Mouse (Mus musculus) forebrain, embryonic 10.5 days (tissue): Measurements from ENCODE around the gene Gli1. TPM values are rescaled to one million over a fixed set of nuclear protein-coding genes. Genes with fewer than 3 reads are reported as not detected.

ENCODE experiments used
- DNase-seq: peaks from one replicate; pipeline ENCODE4 v3.0.0-alpha.2; 2017; ENCODE audit warnings: low spot score; ENCODE audit errors: extremely low spot score
- H3K27ac ChIP-seq: fragments of 300-500 bp; sonication (generic); 2 replicates; pipeline ENCODE4 v1.5.1; 2016; ENCODE audit warnings: mild to moderate bottlenecking
- H3K27me3 ChIP-seq: fragments of 300-500 bp; sonication (generic); 2 replicates; pipeline ENCODE4 v1.6.1; 2016; ENCODE audit warnings: mild to moderate bottlenecking; ENCODE audit not compliant: poor library complexity, severe bottlenecking
- H3K36me3 ChIP-seq: fragments of 300-500 bp; sonication (generic); replicated peaks from 2 replicates; pipeline ENCODE4 v1.6.1; 2016; ENCODE audit warnings: mild to moderate bottlenecking, moderate library complexity
- H3K4me1 ChIP-seq: fragments of 300-500 bp; sonication (generic); 2 replicates; pipeline ENCODE4 v1.6.1; 2016
- H3K4me3 ChIP-seq: fragments of 300-500 bp; sonication (generic); 2 replicates; pipeline ENCODE4 v1.5.1; 2016; ENCODE audit warnings: mild to moderate bottlenecking, moderate library complexity
- H3K9me3 ChIP-seq: fragments of 300-500 bp; sonication (generic); 2 replicates; pipeline ENCODE4 v1.6.1; 2016; ENCODE audit warnings: mild to moderate bottlenecking, moderate library complexity
- WGBS: fragments of 180-500 bp; shearing (Covaris S2); methylation state at CpG from one replicate; pipeline ENCODE4 v1.1.7; 2016; 5-methylcytosine and 5-hydroxymethylcytosine counted together
- polyA plus RNA-seq: library from polyadenylated mRNA; unstranded; fragments of >200 nt; fragmentation: Nextera tagmentation; extraction: Ambion mirVana; gene quantifications from 2 replicates; pipeline ENCODE4 v1.2.1, GENCODE M21; 2016

The Gli1 gene
- polyA plus RNA-seq, 1 experiment from 2014 or later: 7.0 TPM

DNA sequence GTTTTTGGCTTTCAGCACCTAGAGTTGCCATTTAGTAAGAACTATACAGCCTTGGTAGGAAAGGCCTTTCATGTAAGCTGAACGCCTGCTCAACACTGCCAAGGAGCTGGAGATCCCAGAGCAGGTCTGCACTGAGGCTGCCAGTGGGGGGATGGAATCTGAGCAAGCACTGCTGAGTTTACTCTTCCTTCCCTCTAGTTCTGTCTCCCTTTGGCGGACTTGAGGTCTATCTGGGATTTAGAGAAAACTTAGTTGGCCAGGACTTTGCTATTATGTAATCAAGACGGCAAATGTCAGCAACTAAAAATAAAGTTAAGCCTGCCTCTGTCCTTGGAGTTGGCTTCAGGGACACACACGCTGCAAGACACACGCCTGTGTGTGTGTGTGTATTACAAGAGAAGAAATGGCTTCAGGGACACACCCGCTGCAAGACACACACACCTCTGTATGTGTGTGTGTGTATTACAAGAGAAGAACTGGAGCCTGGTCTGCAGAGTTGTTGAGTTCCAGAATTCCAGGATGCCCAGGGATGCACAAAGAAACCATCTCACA is 48.7 kb downstream of the Gli1 start:
- Histone ChIP-seq H3K9me3 (no peaks in the 10 kb centered on the region), H3K4me1 (peaks cover 37% of the 10 kb centered on the region), H3K27ac (no peak overlapping the region), H3K36me3 (peaks cover 61% of the 10 kb centered on the region), H3K4me3 (no peak overlapping the region), H3K27me3 (no peaks in the 10 kb centered on the region)
- DNase-seq: no peak
- WGBS: 85% methylated on average over 6 of the region's 6 CpGs

DNA sequence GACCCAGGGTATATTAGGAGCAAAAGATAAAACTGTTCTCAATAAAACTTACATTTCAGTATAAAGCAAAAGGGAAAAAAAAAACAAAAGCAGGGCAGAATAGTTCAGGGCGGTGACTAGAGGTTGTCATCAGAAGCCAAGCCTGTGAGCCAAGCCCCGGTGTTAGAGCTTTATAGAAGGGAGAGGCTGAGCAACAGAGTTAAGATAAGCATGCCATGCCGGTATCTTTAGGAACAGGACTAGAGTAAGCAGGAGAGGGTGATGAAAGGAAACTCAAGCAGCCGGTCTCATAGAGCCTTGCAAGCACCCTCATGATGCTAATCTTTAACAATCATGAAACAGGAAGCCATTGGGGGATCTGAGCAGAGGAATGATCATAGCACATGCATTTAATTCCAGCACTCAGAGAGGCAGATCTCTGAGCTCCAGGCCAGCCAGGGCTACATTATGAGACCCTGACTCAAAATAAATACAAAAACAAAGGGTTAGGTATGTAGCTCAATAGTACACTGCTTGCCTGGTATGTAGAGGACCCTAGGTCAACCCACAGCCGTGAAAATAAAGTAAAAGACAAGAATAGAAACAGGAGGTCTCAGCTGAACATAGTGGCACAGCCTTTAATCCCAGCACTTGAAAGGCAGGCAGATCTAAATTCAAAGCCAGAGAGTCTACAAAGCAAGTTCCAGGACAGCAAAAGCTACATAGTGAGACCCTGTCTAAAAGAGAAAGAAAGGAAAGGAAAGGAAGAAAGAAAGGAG is 49.7 kb downstream of the Gli1 start:
- no peaks in the 10 kb centered on the region for H3K27me3 ChIP-seq
- peaks cover 58% of the 10 kb centered on the region for H3K36me3 ChIP-seq
- WGBS: 66% methylated on average over 5 of the region's 5 CpGs
- peak overlapping the region; percentile 79 for H3K4me3 ChIP-seq
- H3K9me3 ChIP-seq: no peaks in the 10 kb centered on the region
- H3K4me1 ChIP-seq: peaks cover 47% of the 10 kb centered on the region
- no peak for DNase-seq
- peak overlapping the region; percentile 97 for H3K27ac ChIP-seq

DNA sequence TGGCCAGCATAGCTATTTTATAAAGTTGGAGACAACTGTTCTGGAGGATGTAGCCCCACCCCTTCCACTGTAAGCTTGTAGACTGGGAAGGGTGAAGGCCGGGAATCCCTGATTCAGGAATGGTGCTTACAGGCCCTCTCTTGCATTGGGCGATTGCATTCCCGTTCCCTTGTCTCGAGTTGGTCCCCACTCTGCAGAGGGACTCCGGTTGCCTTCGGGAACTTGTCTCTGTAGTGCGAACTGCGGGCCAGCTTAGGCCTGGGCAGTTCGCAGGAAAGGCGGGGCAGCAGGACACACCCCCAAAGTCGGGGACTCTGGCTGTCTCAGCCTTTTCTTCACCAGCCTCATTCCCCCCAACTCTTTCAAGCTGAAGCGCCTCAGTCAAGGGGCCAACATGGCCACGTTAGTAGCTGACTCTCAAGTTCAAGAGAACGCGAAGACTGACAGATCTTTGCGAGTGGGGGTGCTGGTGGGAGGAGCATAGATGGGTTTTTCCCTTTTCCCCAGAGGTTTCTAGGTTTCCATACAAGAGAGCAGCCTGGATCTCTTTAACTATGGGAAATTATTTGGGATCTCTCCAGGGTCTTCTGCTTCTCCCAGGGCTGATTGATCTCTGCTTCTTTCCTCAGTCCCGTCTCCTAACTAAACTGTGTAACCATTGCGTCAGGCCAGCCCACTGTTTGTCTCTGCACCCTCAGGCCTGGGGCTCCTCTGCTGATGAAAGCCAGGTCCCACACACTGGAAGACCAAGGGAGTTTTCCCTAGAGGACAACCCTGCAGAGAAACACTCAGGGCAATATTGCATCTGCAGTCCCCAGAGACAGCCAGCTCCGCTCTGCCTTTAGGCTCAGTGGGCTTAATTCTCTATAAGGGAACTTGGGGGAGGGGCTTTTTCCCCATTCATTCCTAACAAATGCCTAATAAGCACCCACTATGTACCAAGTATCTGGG is 50.6 kb downstream of the Gli1 start:
- no peaks in the 10 kb centered on the region for H3K9me3 ChIP-seq
- peak overlapping the region; percentile 79 for H3K4me3 ChIP-seq
- H3K36me3 ChIP-seq: peaks cover 58% of the 10 kb centered on the region
- DNase-seq: no peak
- peaks cover 55% of the 10 kb centered on the region for H3K4me1 ChIP-seq
- H3K27ac ChIP-seq: peak overlapping the region; percentile 97
- H3K27me3 ChIP-seq: no peaks in the 10 kb centered on the region
- WGBS: 6% methylated on average over 19 of the region's 19 CpGs

DNA sequence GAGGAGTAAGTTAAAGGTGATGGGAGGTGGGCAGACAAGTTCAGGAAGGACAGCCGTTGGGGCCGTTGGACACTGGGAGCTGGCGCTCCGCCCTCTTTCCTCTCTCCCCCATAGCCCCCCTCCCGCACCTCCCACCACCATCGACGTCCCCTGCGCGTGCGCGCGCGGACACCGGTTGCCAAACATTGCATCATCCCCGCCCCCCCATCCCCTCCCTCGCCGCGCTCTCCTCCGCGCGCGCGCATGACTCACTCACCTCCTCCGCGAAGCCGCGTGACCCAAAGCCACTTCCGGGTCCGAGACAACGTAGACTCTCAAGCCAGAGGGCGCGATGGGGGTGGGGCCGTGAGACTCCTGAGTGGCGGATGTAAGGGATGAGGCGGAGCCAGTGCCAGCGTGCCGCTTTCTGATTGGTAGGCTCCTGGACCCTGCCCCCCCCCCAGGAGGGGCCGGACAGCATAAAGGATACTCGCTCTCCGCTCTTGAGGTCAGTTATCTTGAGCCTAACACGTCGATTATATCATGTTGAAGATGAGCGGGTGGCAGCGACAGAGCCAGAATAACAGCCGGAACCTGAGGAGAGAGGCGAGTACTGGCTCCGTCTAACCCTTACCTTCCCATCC is 51.4 kb downstream of the Gli1 start:
- Histone ChIP-seq H3K4me3 (peak overlapping the region; percentile 79), H3K27ac (peak overlapping the region; percentile 97), H3K27me3 (no peaks in the 10 kb centered on the region), H3K9me3 (no peaks in the 10 kb centered on the region), H3K36me3 (peaks cover 58% of the 10 kb centered on the region), H3K4me1 (peaks cover 63% of the 10 kb centered on the region)
- DNase-seq: peak; percentile 100
- under 1% methylated on average over 47 of the region's 47 CpGs for WGBS

DNA sequence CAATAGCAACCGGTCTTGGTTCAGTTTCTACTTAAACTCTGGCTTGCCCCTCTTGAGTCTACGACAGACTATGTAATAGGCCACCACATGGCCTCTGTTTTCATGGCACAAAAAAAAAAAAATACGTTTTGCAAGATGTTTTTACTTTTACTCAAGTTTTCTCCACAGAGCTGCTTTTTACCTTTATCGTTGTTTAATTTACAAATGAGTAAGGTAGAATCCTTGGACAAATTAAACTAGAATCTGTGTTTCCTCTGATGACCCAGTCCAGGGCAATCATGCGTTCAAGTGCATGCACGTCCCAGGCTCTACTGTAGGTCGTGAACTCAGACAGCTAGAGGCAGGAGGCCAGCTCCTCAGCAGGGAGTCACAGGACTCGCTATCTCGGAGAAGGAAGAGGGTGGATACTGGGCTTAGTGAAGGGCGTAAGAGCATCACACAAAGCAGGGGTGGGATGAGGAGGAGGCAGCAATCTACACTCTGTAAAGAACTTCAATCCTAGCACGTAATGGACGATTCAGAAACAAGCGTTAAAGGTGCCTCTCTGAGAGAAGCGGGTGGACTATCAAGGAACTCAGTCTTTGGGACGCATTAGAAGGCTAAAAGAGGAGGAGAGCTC is 52.1 kb downstream of the Gli1 start:
- WGBS: 2% methylated on average over 15 of the region's 15 CpGs
- no peaks in the 10 kb centered on the region for H3K27me3 ChIP-seq
- peak; percentile 52 for DNase-seq
- H3K9me3 ChIP-seq: no peaks in the 10 kb centered on the region
- peak overlapping the region; percentile 79 for H3K4me3 ChIP-seq
- peak overlapping the region; percentile 97 for H3K27ac ChIP-seq
- H3K36me3 ChIP-seq: peaks cover 58% of the 10 kb centered on the region
- peaks cover 71% of the 10 kb centered on the region for H3K4me1 ChIP-seq

DNA sequence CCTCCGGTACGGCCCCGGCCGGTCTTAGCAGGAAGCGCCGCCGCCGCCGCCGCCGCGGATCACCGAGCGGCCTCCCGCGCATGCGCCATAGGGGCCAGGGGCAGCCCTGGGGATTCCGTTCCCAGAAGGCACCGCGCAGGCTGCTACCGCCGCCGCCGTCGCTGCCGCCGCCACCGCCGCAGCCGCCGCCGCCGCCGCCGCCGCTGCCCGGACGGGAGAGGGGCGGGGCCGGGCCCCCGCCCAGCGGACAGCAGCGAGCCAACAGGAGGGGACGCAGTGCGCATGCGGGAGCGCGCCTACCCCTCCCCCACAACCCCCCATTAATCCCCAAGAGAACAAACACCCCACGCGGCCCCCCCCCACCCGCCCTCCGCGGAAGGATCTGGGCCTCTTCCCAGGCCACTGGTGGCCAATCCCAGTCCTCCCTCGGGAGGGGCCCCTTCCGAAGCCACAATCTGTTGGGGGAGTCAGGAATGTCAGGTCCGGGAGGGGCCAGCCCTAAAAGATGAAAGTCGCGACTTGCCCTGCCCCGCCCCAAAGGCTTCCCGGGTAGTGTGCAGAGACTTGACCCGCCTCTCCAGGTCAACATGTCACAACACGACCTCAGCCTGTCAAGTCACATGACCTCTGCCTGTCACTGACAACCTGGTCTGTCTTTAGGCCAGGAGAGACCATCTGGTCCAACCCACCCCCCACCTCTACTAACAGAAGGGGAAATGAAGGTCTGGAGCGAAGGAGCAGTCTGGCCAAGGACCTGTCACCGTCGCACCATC is 52.8 kb downstream of the Gli1 start, which contains the start of gene Mbd6:
Mbd6 (minus strand) TSS at position 219 of the 773 bp plus-strand sequence.
- Histone ChIP-seq H3K27me3 (no peaks in the 10 kb centered on the region), H3K27ac (peak within 1 kb of the TSS; percentile 97), H3K4me3 (peak within 1 kb of the TSS; percentile 79), H3K9me3 (no peaks in the 10 kb centered on the region), H3K4me1 (peaks cover 75% of the 10 kb centered on the region), H3K36me3 (peaks cover 58% of the 10 kb centered on the region)
- peak; percentile 88 for DNase-seq
- WGBS: under 1% methylated on average over 39 of the region's 65 CpGs

DNA sequence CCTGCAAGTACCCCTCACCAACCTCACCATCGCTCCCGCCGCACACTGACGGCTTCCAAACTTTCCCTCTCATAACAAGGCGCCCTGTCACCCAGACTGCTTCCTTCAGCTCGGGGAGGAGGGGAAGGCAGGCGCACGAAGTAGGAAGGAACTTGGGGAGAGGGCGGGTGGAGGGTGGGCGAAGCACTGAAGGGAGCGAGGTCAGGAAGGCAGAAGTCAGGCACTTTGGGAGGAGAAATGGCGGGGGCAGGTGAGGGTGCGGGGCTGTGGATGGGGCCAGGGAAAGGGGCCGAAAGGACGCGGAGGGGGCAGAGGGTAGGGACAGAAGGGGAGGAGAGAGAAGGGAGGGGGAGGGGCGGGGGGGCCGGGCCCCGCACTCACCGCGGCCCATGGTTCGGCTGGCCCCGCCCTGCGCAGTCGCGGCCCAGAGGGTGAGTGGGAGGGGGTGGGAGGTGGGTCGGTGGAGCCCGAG is 53.4 kb downstream of the Gli1 start:
- WGBS: 1% methylated on average over 22 of the region's 28 CpGs
- Histone ChIP-seq H3K4me3 (peak overlapping the region; percentile 79), H3K27me3 (no peaks in the 10 kb centered on the region), H3K9me3 (no peaks in the 10 kb centered on the region), H3K27ac (peak overlapping the region; percentile 97), H3K4me1 (peaks cover 75% of the 10 kb centered on the region), H3K36me3 (peaks cover 58% of the 10 kb centered on the region)
- peak; percentile 66 for DNase-seq

DNA sequence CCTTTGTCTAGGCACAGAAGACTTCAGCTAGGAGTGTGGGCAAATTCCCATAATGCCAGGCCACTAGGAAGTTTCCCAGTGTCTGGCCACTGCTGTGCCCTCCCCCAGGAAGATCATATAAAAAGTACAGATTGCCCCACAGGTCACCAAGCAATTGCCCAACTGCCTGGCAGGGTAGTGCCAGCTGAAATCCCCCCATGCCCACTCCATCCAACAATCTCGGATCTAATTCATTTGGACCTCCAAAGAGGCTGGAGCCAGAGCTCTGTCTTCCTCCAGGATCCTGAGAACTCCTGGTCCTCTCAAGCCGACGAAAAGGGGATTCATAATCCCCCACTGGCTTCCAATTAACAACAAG is 53.9 kb downstream of the Gli1 start:
- DNase-seq: no peak
- no peaks in the 10 kb centered on the region for H3K9me3 ChIP-seq
- WGBS: 2% methylated on average over 3 of the region's 3 CpGs
- peaks cover 75% of the 10 kb centered on the region for H3K4me1 ChIP-seq
- no peaks in the 10 kb centered on the region for H3K27me3 ChIP-seq
- peaks cover 58% of the 10 kb centered on the region for H3K36me3 ChIP-seq
- H3K4me3 ChIP-seq: peak overlapping the region; percentile 79
- H3K27ac ChIP-seq: peak overlapping the region; percentile 97

DNA sequence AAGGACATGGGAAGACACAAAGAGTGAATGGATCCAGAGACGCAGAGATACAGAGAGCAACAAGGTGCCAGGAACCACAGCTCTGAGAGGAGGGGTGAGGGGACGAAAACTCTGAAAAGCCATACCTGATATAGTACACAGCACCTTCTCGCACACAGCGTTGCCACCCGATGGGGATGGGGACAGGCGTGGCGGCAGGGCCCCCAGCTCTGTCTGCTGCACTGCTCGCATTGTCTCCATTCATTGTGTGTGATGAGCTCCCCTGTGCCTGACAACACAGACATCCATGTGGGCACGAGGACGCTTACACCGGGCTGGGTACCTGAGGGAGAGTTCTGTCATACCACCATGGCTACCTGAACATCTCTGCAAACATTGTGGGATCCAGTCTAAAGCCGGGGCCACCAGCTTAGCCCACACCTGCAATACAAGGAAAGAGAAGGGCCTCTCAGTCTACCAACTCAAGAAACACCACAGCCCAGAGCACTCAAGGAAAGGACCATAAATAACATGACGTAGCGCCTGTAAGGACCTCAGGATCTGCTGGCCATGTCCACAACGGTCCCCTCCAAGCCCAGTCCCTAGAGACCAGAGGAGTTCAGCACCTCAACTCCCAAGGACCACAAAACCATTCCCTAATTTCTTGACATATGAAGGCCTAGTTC is 54.4 kb downstream of the Gli1 start:
- peaks cover 72% of the 10 kb centered on the region for H3K4me1 ChIP-seq
- 84% methylated on average over 15 of the region's 15 CpGs for WGBS
- H3K36me3 ChIP-seq: peaks cover 59% of the 10 kb centered on the region
- no peaks in the 10 kb centered on the region for H3K27me3 ChIP-seq
- no peak for DNase-seq
- peak overlapping the region; percentile 79 for H3K4me3 ChIP-seq
- H3K27ac ChIP-seq: peak overlapping the region; percentile 97
- H3K9me3 ChIP-seq: no peaks in the 10 kb centered on the region

DNA sequence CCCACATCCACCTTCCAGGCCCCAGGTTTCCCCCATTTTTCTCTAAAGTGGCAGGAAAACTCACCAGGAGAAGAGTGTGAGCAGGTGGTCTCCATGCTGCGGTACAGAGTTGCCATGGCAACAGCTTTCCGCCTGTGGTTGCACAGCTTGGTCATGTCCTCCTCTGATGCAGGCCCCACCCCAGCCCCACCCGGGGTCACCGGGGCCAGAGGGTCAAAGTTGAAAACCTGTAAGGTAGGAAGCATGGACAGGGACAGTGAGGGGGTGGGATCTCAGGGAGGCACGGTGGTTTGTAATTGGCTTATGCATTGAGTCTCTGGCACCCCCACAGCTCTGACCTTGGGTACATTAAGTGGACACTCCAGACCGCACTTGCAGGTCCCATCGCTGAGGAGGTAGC is 55.0 kb downstream of the Gli1 start:
- H3K27me3 ChIP-seq: no peaks in the 10 kb centered on the region
- H3K27ac ChIP-seq: peak overlapping the region; percentile 97
- peaks cover 65% of the 10 kb centered on the region for H3K4me1 ChIP-seq
- DNase-seq: no peak
- no peaks in the 10 kb centered on the region for H3K9me3 ChIP-seq
- H3K36me3 ChIP-seq: peaks cover 60% of the 10 kb centered on the region
- WGBS: 66% methylated on average over 7 of the region's 7 CpGs
- H3K4me3 ChIP-seq: peak overlapping the region; percentile 79

DNA sequence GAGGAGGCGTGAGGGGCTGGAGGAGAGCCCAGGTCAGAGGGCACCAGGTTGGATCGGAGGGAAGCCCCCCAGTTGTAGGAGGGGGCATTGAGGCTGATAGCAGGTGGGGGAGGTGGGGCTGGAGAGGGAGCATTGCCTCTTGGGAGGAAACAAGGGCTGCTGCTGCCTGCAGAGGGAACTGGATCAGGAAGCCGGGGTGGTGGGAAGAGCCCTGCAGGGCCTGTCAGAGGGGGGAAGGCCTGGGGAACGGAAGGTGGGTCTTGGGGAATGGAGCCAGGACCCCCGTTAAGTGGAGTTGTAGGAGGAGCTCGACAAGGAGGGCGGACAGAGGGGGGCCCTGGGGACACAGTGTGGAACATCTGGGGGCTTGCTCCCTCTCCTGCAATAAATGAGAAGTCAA is 55.6 kb downstream of the Gli1 start:
- Histone ChIP-seq H3K9me3 (no peaks in the 10 kb centered on the region), H3K4me3 (peak overlapping the region; percentile 79; the same call in 1 of the 2 replicates), H3K4me1 (peaks cover 60% of the 10 kb centered on the region), H3K36me3 (peaks cover 65% of the 10 kb centered on the region), H3K27me3 (no peaks in the 10 kb centered on the region), H3K27ac (peak overlapping the region; percentile 97; the same call in 1 of the 2 replicates)
- DNase-seq: no peak
- 83% methylated on average over 7 of the region's 7 CpGs for WGBS
